Comparison of ENCODE assay signal across 8 mouse cellular contexts in genomic region chr9:5308561-5308960, GRCm38 (mm10). TPM values are rescaled to one million over a fixed set of nuclear protein-coding genes. Genes with fewer than 3 reads are reported as not detected.
DNase-seq lines count a peak whose midpoint lies in the region; ATAC-seq and TF ChIP-seq lines count a peak whose summit lies in the region.

TSS of gene Casp4 (plus strand) at chr9:5308828.

- no peak for DNase-seq in gastrocnemius, adult 2 months
- no peak for DNase-seq in gastrocnemius, postnatal 14 days
- peak; percentile 28 for DNase-seq in fibroblast of lung, adult 2 months (ENCODE audit: low read depth)
- DNase-seq in kidney, postnatal 0 days (ENCODE audit: low spot score), result peak; percentile 86
- DNase-seq in monocyte, adult 2 months (ENCODE audit: low read depth in 1 of 2, low spot score in 2 of 2), result peak; percentile 34 to 50
- no peak for DNase-seq in cerebellum, adult 11 months
- no peak for DNase-seq in cerebellum, postnatal 36 days

- no peaks in the 10 kb centered on the region for H3K4me1 ChIP-seq in kidney, postnatal 0 days (replicated peaks; ENCODE audit: insufficient read depth, low read length)
- H3K4me1 ChIP-seq in midbrain, embryonic 16.5 days (ENCODE audit: control insufficient read depth, insufficient read depth, low read length), result no peaks in the 10 kb centered on the region

- H3K27ac ChIP-seq in gastrocnemius, adult 2 months, result peak within 1 kb of the TSS; percentile 76
- H3K27ac ChIP-seq in kidney, postnatal 0 days, result no peak within 1 kb of the TSS
- H3K27ac ChIP-seq in midbrain, embryonic 16.5 days (ENCODE audit: low read length), result no peak within 1 kb of the TSS

- TF ChIP-seq CTCF in gastrocnemius, adult 2 months (IDR thresholded peaks at IDR 0.05), result no peak
- TF ChIP-seq CTCF in kidney, postnatal 0 days (IDR thresholded peaks at IDR 0.05; ENCODE audit: low read depth), result no peak

- ATAC-seq in kidney, postnatal 0 days (replicated peaks; ENCODE audit: low FRiP score, low read depth), result 0 out of 2 replicates have a peak, but pooled peaks have one; percentile 13
- ATAC-seq in midbrain, embryonic 16.5 days, result no peak

- no peaks in the 10 kb centered on the region for H3K36me3 ChIP-seq in kidney, postnatal 0 days (ENCODE audit: insufficient read depth, low read length)
- no peaks in the 10 kb centered on the region for H3K36me3 ChIP-seq in midbrain, embryonic 16.5 days (ENCODE audit: control insufficient read depth, insufficient read depth, low read length)

- no peaks in the 10 kb centered on the region for H3K27me3 ChIP-seq in kidney, postnatal 0 days (ENCODE audit: insufficient read depth, low read length)
- H3K27me3 ChIP-seq in midbrain, embryonic 16.5 days (ENCODE audit: control insufficient read depth, insufficient read depth, low read depth, low read length), result no peaks in the 10 kb centered on the region

- 37% methylated on average over 5 of the region's 5 CpGs for WGBS in kidney, postnatal 0 days
- 78% methylated on average over 5 of the region's 5 CpGs for WGBS in midbrain, embryonic 16.5 days

- intact Hi-C loops in gastrocnemius, adult 2 months (cut with DNase I), result no loop called here
- intact Hi-C loops in gastrocnemius, postnatal 14 days (cut with DNase I; ENCODE audit: low total_unique reads), result no loop called here

- no peaks in the 10 kb centered on the region for H3K9me3 ChIP-seq in kidney, postnatal 0 days (replicated peaks; ENCODE audit: low read length)
- no peaks in the 10 kb centered on the region for H3K9me3 ChIP-seq in midbrain, embryonic 16.5 days (replicated peaks; ENCODE audit: control insufficient read depth, low read length, poor library complexity, severe bottlenecking)

- H3K4me2 ChIP-seq in kidney, postnatal 0 days (ENCODE audit: low read length), result peak within 1 kb of the TSS; percentile 28; the same call in 1 of the 2 replicates
- no peak within 1 kb of the TSS for H3K4me2 ChIP-seq in midbrain, embryonic 16.5 days (ENCODE audit: low read length)

- no peak within 1 kb of the TSS for H3K9ac ChIP-seq in kidney, postnatal 0 days (ENCODE audit: low read depth, low read length)
- H3K9ac ChIP-seq in midbrain, embryonic 16.5 days (ENCODE audit: low read depth, low read length), result no peak within 1 kb of the TSS

- peak within 1 kb of the TSS; percentile 71 for H3K4me3 ChIP-seq in gastrocnemius, adult 2 months
- peak within 1 kb of the TSS; percentile 27 for H3K4me3 ChIP-seq in kidney, postnatal 0 days (replicated peaks; ENCODE audit: low read depth, low read length)
- H3K4me3 ChIP-seq in midbrain, embryonic 16.5 days (ENCODE audit: low read depth, low read length), result no peak within 1 kb of the TSS

RNA-seq across cellular contexts. Expression of gene Casp4, which starts in this region (rescaled TPM):
- 1 to 10 TPM in 1 of 2 experiments, under 1 TPM in 1; 0.59 to 1.7 TPM for total RNA-seq in gastrocnemius, adult 2 months (2021)
- 1 to 10 TPM in 1 of 2 experiments, under 1 TPM in 1; 0.82 to 1.0 TPM for total RNA-seq in gastrocnemius, postnatal 14 days (2021)
- 5.6 and 6.5 TPM in 2 replicates for polyA plus RNA-seq in kidney, postnatal 0 days (2015; fragmentation: Nextera tagmentation; extraction: Ambion mirVana)
- 0.21 and 0.46 TPM in 2 replicates for polyA plus RNA-seq in midbrain, embryonic 16.5 days (2015; fragmentation: Nextera tagmentation; extraction: Ambion mirVana)

Comparison
In these comparisons a context has a peak if more than half of its experiments do, and no peak if none do; other contexts are left out.
1. DNase-seq: peak in fibroblast of lung, adult 2 months (single experiment), kidney, postnatal 0 days (single experiment) and monocyte, adult 2 months (2 of 2); none in gastrocnemius, adult 2 months (single experiment), gastrocnemius, postnatal 14 days (single experiment), cerebellum, adult 11 months (single experiment) and cerebellum, postnatal 36 days (0 of 2).